Mouse (Mus musculus): ENCODE measurements around the gene 1110032A03Rik.

1110032A03Rik gene

DNA sequence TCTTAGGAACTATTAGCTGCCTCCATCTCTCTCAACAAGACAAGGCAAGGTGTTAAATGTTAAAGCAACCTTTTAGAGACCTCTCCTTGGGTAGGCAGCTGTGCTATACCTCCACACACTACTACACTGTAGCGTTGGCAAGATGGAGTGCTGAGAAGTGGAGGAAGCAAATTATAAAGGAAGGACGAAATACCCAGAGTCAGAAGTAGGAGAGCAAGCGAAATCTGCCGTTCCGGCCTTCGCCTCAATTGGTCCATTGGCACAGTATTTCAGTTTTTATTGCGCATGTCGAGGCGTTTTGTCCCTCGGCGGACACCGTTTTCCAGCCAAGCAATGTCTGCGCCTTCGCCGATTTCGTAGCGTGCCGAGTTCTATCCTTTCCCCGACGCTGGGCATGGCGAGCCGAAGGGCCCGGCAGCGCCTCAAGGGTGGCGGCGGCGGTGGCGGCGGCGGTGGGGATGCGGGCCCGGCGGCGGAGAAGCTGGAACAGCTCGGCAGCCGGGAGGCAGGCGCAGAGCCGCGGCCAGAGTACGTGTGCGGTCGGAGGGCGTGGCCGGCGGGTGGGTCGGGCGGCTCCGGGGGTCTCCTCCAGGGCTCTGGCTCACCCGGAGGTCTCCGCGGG is at the start of gene 1110032A03Rik, which contains the start of gene Alg9:
Gene 1110032A03Rik (minus strand): TSS at position 530 of the 622 bp plus-strand sequence.
Gene Alg9 (plus strand): TSS at position 29 of the 622 bp plus-strand sequence.
- peak; percentile 72 for DNase-seq (ENCODE audit: low spot score)

DNA sequence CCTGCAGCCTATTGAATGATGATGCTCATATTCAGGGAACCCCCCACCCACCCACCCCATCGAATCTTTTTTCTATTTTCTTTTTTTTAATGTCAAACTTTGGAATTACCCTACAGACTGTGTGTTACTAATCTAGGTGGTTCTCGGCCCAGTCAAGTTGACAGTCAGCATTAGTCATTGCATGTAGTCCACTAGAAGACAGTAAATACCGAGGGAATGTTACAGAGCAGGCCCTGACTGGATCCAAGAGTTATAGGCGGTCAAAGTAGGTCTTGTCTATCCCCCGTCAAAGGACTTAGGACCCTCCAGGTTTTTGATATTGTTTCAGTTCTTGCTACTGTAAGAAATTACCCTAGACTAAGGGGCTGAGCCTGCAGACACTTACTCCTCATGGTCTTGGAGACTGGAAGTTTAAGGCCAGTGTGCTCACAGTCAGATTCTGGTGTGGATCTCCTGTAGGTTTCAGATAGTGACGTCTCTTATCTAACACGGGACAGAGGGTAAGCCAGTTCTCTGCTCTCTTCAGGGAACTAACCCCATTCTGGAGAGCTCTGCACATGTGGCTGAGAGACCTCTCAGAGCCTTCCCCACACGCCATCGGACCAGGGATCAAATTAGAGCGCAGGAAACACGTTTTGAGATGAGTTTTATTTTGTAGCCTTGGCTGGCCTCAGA is 48.6 kb upstream of the 1110032A03Rik start:
- no peak for DNase-seq (ENCODE audit: low spot score)

DNA sequence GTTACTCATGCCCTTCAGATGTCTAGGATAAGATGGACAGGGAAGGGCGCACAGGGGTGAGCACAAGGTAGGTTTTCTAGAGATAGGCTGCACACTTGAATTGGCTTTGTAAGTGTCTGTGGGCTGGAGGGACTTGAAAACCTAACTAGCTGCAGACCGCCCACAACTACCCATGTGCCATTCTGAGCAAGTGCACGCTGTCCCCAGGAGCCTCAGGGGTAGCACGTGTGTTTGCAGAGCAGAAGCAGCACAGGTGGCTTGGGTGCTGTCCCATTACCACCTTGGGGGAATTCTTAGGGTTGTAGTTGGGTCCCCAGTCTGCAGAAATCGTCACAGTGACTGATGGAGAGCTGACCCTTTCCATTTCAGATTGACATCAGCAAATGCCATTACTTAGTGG is 46.9 kb upstream of the 1110032A03Rik start:
- DNase-seq (ENCODE audit: low spot score), result no peak

DNA sequence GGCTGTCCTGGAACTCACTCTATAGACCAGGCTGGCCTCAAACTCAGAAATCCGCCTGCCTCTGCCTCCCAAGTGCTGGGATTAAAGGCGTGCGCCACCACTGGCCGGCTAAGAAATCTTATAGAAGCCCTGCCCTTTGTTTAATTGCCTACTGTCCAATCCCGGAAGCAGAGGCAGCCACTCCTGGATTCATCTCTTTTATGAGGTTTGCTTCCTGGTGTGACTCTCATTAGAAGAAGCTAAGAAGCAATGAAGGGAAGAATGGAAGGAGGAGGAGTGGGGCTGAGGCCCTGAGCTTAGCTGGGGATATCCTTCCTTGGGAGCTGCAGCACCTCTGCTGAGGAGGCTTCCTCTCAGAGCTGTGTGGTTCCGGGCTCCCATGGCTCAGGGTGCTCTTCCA is 46.3 kb upstream of the 1110032A03Rik start:
- no peak for DNase-seq (ENCODE audit: low spot score)

DNA sequence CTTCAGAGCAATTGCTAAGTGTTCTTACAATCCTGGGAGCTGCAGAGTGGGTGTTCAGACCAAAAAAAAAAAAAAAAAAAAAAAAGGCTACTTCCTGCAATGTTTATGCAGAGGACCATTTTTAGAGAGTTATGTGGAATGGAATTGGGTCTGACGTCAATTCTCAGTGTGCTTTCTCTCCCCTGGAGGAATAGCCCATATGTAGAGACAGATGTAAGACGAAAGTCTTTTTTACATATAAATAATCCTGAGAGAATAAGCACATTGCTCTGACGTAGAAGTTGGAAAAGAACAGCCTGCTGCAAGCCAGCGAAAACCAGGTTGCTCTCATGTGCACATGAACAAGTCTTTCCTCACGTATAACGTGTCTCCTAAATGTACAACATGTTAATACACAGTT is 44.4 kb upstream of the 1110032A03Rik start:
- DNase-seq (ENCODE audit: low spot score), result no peak

DNA sequence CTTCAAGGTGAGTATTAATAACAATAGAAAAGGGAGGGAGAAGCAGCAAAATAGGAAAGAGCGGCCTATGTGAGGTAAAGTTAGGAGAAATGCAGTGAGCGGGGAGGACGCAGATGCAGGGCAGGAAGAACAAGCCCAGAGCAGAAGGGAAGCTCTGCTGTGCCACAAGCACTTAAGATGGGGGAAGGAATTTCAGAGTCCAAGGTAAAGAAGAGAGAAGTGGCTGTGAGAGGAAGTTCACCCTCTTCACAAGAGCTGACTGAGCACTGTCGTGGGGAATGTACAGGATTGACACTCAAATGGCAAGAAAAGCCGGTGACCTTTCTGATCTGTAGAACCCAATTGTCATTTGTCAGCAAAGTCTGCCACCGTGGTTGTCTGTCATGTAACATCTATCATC is 42.7 kb upstream of the 1110032A03Rik start:
- DNase-seq (ENCODE audit: low spot score), result no peak

DNA sequence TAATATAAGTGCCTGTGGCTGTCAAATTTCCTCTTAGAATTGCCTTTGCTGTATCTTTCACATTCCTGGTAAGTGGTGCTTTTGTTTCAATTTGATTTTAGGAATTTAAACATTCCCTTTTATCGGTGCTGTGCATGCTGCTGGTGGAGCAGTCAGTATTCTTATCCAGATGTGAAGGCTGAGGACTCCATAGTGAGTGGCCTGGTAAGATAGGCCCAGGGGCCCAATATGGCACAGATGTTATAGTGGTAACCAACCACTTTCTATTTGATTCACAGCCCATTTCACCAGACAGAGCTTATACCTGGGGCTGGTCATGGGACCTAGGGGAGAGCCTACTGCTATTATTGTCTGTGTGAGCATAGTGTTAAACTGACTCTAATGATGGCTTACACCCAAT is 41.2 kb upstream of the 1110032A03Rik start:
- DNase-seq (ENCODE audit: low spot score), result no peak

DNA sequence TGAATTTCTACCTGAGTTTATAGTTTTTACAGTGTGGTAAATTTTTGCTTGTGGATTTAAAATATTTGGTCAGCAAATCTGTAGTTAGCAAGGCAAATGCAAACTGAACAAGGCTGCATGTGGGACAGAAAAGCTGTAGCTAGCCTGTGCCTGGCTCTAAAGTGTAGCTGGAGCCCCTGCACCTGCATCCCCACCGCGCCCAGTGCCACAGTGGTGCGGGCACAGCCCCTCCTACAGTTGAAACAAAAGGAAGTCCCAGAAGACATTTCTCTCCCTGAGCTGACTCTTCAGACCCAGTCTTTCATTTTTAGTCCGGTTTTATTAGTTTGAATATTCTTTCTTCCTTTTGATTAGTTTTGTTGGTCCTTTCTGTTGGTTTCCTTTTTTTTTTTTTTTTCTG is 40.3 kb upstream of the 1110032A03Rik start:
- no peak for DNase-seq (ENCODE audit: low spot score)

DNA sequence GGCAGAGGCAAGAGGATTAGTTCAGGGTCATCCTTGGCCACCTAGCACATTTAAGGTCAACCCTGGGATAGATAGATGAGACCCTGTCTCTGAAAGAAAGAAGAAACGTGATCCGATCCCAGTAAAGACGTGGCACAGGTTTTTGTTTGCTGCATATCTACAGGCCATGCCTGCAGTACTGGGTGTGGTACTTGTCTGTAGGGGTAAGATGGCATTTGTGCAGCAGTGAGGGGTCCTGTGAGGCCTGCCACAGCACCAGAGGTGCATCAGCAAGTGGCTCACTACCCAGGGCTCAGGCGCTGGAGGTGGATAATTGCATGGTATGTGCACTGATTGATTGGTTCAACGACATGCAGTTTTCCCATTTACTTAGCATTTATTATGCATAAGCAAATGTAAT is 38.5 kb upstream of the 1110032A03Rik start:
- no peak for DNase-seq (ENCODE audit: low spot score)

DNA sequence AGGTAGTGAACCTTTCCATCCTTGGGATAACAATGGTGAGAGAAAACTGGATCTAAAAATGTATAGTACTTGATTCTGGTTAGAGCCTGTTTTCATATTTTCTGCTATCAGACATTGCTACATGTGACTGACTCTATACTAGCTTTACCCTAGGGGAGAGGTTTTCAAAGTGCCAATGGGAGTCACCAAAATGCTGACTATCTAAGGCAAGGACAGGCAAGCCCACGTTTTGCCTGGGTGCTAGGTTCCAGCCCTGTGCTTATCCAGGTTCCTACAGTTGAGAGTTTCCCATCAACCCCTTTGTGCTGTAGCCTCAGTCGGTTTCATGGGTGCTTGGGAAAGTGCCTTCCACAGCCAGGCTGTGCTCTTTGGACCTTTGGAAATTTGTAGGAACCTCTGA is 36.4 kb upstream of the 1110032A03Rik start:
- DNase-seq (ENCODE audit: low spot score), result no peak

DNA sequence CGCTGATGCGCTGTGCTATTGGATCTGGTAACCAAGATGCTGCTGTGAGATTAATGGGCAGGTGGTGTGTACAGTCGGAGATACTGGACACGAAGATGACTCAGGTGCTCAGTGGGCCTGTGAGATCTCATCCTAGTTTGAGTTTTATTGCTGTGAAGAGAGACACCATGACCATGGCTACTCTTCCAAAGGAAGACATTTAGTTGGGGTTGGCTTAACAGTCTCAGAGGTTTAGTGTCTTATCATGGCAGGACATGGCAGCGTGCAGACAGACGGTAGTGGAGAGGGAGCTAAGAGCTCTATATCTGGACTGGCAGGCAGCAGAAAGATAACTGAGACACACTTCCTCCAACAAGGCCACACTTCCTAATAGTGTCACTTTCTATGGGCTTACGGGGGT is 35.9 kb upstream of the 1110032A03Rik start:
- no peak for DNase-seq (ENCODE audit: low spot score)

DNA sequence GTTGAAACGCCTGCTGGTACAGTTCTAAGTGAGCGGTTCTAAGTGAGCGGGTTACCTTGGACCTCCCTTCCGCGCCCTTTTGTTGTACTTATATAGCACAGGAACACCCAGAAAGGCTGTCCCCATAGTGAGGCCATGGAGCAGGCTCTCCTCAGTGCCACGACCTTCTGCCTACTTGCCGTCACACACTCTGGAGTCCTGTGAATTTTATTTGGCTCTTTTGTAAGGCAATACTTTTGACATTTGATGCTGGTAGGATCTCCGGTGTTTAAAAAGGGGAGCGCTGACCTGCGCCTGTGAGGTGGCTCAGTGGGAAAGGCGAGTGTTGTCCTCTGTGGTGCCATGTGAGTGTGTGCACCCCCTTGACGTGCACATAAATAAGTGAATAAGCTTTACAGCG is 33.8 kb upstream of the 1110032A03Rik start:
- DNase-seq (ENCODE audit: low spot score), result no peak

DNA sequence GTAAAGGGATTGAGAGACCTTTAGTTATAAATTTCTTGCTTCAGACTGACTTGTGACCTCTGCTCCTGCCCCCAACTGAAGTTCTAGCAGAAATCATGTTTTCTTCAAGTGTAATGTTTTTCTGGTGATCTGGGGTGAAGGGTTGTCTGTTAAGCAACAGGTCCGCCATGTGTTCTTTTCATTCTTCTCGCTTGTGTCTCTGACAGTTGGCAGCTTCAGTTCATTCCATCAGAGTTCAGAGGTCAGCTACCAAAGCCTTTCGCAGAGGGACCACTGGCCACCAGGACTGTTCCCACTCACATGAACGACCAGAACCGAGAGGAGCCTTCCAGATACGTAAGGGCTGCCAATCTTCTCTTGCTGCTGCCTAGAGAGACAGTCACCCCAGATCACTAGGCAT is 33.2 kb upstream of the 1110032A03Rik start:
- DNase-seq (ENCODE audit: low spot score), result no peak

DNA sequence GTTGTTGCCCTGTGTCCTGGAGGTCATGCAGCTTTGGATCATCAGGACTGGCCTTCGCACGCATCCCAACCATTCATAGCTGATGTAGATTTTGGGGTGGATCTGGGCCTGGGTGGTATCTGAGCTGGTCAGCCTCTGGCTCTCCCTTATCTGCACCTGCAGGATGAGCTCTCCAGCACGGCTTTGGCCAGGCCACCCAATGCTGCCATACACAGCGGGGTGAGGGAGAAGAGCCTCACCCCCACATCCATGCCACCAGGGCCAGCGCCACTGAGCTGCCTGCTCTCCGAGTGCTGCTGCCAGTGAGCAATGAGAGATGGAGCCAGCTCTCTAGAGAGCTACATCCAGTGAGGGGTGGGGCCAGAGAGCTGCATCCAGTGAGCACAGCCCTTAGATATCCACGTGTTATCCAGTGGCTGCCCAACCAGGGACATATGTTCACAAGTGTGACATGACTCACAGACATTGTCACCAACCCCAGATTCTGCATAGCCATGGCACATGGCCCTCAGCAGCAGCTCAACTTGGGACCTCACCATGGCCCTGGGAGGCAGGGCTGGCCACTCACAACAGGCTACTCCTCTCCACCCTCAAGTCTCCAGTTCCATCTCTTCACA is 27.8 kb upstream of the 1110032A03Rik start:
- DNase-seq (ENCODE audit: low spot score), result no peak

DNA sequence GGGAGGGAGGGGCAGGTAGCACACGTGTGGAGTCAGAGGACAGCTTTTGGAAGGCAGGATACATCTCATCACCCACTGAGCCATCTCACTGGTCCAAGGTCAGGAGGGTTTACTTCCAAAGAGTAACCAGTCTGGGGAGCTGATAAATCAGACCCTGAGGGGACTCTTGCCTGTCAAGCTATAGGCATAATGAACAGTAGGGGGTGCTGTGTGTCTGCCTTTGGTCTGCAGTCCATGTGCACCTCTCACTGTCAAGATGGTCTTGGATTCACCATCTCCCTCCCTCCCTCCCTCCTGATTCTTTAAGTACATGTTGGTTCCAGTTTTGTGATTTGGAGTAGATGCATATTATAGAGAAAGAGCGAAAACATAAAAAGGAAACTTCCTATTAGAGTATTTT is 25.7 kb upstream of the 1110032A03Rik start:
- DNase-seq (ENCODE audit: low spot score), result no peak

DNA sequence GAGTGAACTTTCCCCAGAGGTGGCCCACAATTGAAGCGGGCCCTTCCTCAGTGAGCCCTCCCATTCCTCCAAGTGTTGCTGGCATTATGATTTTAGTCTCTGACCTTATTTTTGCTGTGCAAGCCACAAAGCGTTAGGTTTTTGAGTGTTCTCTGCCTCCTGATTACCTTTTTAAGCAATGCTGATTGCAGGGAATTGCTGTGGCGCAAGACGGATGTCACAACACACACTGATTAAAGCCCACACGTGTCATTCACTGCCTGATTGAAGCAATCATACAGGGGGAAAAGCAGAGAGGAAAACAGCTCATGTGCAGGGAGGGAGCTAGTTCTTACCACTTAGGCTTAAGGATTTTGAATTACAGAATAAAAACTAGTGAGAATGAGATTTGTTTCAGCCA is 23.0 kb upstream of the 1110032A03Rik start:
- DNase-seq (ENCODE audit: low spot score), result no peak

DNA sequence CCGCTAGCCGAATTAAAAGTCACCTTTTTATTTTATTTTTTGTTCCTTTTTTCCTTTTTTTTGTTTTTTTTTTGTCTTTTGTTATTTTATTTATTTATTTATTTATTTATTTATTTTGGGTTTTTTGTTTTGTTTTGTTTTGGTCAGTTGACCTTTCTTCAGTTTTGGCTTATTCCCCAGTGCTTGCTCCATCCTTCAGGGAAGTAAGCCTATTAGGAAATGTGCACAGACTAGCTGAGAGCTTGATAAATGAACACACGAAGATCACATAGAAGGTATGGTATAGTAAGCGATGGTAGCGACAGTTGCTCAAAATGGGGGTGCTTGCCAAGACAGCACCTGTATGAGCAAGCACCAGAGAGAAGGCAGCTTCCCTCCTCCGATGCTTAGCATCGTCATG is 22.3 kb upstream of the 1110032A03Rik start:
- no peak for DNase-seq (ENCODE audit: low spot score)

DNA sequence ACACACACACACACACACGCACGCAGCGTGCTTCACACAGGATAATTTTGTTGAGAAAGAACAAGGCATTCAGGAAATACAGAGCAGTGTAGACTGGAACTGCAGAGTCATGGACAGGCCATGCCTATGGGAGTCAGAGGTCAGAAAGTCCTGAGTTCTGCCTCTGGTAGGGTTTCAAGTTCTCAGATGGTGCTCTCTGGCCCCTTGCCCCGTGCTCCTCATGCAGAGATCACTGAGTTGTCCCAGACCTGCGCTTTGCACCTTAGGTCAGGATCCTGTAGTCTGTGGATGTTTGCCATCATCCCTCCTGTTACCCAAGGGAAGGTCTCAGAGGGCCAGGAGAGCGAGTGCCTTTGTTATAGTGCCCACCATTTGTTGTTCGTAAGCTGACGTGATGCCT is 21.5 kb upstream of the 1110032A03Rik start:
- no peak for DNase-seq (ENCODE audit: low spot score)

DNA sequence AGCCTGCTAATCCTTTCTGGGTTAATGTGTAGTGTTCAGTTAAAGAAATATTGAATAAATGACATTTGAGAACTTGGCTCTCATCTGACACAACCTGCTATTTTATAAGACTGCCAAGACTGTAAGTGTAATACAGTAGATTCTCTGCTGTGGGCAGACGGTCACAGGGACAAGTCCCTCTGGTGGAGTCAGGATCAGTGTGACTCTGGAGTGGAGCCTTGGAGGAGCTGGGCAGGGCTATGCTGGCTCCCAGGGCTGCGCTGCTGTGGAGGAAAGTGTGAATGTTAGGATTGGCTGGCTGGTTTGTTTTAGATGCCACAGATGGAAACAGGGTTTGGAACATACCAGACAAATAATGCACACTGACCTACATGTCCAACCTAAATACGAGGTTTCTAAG is 19.9 kb upstream of the 1110032A03Rik start:
- DNase-seq (ENCODE audit: low spot score), result no peak

DNA sequence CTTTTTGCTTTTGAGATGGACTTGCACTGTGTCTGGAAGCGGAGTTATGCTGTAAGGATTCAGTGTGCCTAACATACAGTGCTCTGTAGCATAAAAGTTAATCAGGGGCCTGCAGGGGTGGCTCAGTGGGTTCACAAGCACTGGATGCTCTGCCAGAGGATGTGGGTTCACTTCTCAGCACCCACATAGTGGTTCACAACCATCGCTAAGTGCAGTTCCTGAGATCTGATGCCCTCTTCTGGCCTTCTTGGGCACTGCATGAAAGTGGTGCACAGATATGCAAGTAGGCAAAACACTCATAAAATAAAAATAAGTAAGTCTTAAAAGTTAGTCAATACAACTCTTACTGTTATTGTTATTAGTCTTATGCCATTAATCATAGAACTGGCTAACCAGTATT is 6.8 kb upstream of the 1110032A03Rik start:
- DNase-seq (ENCODE audit: low spot score), result no peak

DNA sequence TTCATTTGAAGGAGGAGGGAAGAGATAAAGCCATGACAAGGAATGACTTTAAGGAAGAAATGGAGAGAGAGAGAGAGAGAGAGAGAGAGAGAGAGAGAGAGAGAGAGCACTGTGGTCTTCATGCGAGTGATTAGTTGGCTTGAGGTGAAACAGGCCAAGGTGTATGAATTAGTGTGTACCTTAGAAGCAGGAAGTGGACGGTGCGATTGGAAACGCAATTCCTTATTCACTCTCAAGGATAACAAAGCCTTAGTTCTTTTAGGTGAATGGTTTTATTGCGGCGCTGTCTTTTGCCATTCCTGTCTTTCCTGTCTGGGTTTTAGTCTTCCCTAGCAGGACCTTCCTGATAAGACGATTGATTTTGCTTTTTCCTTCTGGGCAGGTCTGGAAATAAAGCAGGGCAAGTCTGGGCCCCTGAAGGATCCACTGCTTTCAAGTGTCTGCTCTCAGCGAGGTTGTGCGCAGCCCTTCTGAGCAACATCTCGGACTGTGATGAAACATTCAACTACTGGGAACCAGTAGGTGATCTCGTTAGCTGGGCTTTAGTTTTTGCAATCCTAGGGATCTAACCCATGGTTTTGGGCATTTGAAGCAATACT is 941 bp upstream of the 1110032A03Rik start:
- no peak for DNase-seq (ENCODE audit: low spot score)

DNA sequence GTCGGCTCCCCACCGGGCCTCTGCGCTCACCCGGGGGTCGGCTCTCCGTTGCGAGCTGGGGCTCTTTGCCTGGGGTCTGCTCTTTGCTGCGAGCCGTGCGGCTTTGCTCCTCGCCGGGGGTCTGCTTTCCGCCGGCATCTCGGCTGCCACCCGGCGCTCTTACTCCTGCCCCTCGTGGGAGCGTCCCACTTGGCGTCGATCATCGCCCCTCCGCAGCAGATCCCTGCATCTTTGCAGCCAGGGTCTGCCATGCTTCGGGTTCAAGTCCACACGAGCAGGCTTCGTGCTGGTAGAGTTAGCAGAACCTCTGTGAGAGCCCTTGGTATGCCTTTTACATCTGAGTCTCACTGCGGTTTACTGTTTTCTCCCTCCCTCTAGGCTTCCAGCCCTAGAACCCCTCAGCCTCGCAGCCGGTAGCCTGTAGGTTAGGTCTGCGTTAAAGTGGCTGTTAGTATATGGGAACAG is 374 bp upstream of the 1110032A03Rik start:
- DNase-seq (ENCODE audit: low spot score), result no peak

DNA sequence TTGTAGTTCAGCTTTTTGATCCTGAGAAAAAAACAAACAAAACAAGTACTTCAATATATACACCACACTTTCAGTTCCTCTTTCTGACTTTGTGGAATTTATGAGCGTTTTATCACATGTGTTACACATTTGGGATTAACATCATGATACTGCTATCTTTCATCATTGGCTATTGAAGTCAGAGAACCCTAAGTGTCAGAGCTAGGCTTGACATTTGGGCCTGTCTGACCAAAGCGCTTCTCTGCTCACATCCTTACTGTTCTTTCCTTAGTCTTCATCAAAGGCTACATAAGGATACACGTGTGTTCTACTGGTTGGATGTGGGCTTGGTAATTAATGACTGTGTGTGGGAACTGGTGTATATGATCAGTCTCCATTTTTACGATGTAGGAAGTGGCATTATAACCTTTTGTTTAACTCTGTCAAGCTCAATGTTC is 1.3 kb downstream of the 1110032A03Rik start:
- no peak for DNase-seq (ENCODE audit: low spot score)
